ENCODE assay signal across 9 mouse cellular contexts in genomic region chr11:117313446-117313845, GRCm38 (mm10).
DNase-seq lines count a peak whose midpoint lies in the region; ATAC-seq and TF ChIP-seq lines count a peak whose summit lies in the region.
"Had no signal": no experiment of that assay in that cellular context is flagged by ENCODE, and none has a peak within 500 bp of the region (broad histone marks: within the 10 kb centered on the region; RNA-seq: fewer than 3 reads in every experiment).

No protein-coding gene starts in this region.

- WGBS in heart, embryonic 15.5 days = 81% methylated on average over 7 of the region's 7 CpGs
- 85% methylated on average over 7 of the region's 7 CpGs for WGBS in heart, embryonic 10.5 days
- 77% methylated on average over 7 of the region's 7 CpGs for WGBS in lung, postnatal 0 days
- 84% methylated on average over 7 of the region's 7 CpGs for WGBS in hindbrain, embryonic 13.5 days

- no peak overlapping the region for H3K4me3 ChIP-seq in heart, embryonic 15.5 days
- H3K4me3 ChIP-seq in heart, embryonic 10.5 days = no peak overlapping the region
- no peak overlapping the region for H3K4me3 ChIP-seq in lung, postnatal 0 days (ENCODE audit: low read depth, low read length)
- H3K4me3 ChIP-seq in hindbrain, embryonic 13.5 days = no peak overlapping the region
- H3K4me3 ChIP-seq in myocyte = no peak overlapping the region

- H3K4me1 ChIP-seq in heart, embryonic 15.5 days (replicated peaks) = peaks cover 95% of the 10 kb centered on the region
- peaks cover 97% of the 10 kb centered on the region for H3K4me1 ChIP-seq in heart, embryonic 10.5 days
- H3K4me1 ChIP-seq in lung, postnatal 0 days (ENCODE audit: insufficient read depth, low read depth, low read length) = peaks cover 57% of the 10 kb centered on the region
- H3K4me1 ChIP-seq in hindbrain, embryonic 13.5 days (replicated peaks) = peaks cover 91% of the 10 kb centered on the region

- no peak overlapping the region for H3K4me2 ChIP-seq in heart, embryonic 15.5 days
- no peak overlapping the region for H3K4me2 ChIP-seq in lung, postnatal 0 days (replicated peaks; ENCODE audit: low read depth, low read length)
- no peak overlapping the region for H3K4me2 ChIP-seq in hindbrain, embryonic 13.5 days
- peak overlapping the region; percentile 69 for H3K4me2 ChIP-seq in myocyte (ENCODE audit: low read depth)

- H3ac ChIP-seq in myocyte (ENCODE audit: control insufficient read depth, insufficient read length) = no peak overlapping the region

- no peak for TF ChIP-seq CTCF in lung, postnatal 0 days (IDR thresholded peaks at IDR 0.05)

- no peak for TF ChIP-seq EP300 in lung, postnatal 0 days (IDR thresholded peaks at IDR 0.05)

- H3K27me3 ChIP-seq in heart, embryonic 15.5 days = no peaks in the 10 kb centered on the region
- no peaks in the 10 kb centered on the region for H3K27me3 ChIP-seq in heart, embryonic 10.5 days (ENCODE audit: insufficient read depth, poor library complexity, severe bottlenecking)
- H3K27me3 ChIP-seq in lung, postnatal 0 days (replicated peaks; ENCODE audit: insufficient read depth, low read length) = no peaks in the 10 kb centered on the region
- H3K27me3 ChIP-seq in hindbrain, embryonic 13.5 days = no peaks in the 10 kb centered on the region
- no peaks in the 10 kb centered on the region for H3K27me3 ChIP-seq in myocyte (ENCODE audit: control insufficient read depth, insufficient read depth, insufficient read length)

- H3K9me3 ChIP-seq in heart, embryonic 15.5 days (replicated peaks) = no peaks in the 10 kb centered on the region
- no peaks in the 10 kb centered on the region for H3K9me3 ChIP-seq in heart, embryonic 10.5 days
- no peaks in the 10 kb centered on the region for H3K9me3 ChIP-seq in lung, postnatal 0 days (ENCODE audit: low read length)
- H3K9me3 ChIP-seq in hindbrain, embryonic 13.5 days = no peaks in the 10 kb centered on the region

- no peak for DNase-seq in heart, embryonic 10.5 days (ENCODE audit: low spot score)
- DNase-seq in lung, postnatal 0 days (ENCODE audit: low spot score) = no peak
- no peak for DNase-seq in lung, postnatal 10 days
- no peak for DNase-seq in thymus, postnatal 0 days (ENCODE audit: low spot score)
- no peak for DNase-seq in testis, postnatal 10 days (ENCODE audit: low spot score)
- DNase-seq: right cerebral cortex, postnatal 25 days had no signal

- H3K36me3 ChIP-seq in heart, embryonic 15.5 days = no peaks in the 10 kb centered on the region
- no peaks in the 10 kb centered on the region for H3K36me3 ChIP-seq in heart, embryonic 10.5 days
- no peaks in the 10 kb centered on the region for H3K36me3 ChIP-seq in lung, postnatal 0 days (ENCODE audit: insufficient read depth, low read length)
- no peaks in the 10 kb centered on the region for H3K36me3 ChIP-seq in hindbrain, embryonic 13.5 days
- no peaks in the 10 kb centered on the region for H3K36me3 ChIP-seq in myocyte (ENCODE audit: control insufficient read depth, insufficient read depth)

- H3K79me2 ChIP-seq in myocyte (ENCODE audit: control insufficient read depth, insufficient read depth) = peaks cover 80% of the 10 kb centered on the region

- no peak for ATAC-seq in heart, embryonic 15.5 days (replicated peaks; ENCODE audit: insufficient number of reproducible peaks, insufficient read depth, low FRiP score, low read depth)
- no peak for ATAC-seq in lung, postnatal 0 days
- no peak for ATAC-seq in hindbrain, embryonic 13.5 days (ENCODE audit: low FRiP score)

- TF ChIP-seq POLR2A in myocyte (IDR thresholded peaks at IDR 0.05; ENCODE audit: insufficient read length, low read depth) = no peak

- H3K9ac ChIP-seq in heart, embryonic 15.5 days = 0 out of 2 replicates have a peak overlapping the region, but pooled peaks have one; percentile 4
- no peak overlapping the region for H3K9ac ChIP-seq in lung, postnatal 0 days (replicated peaks; ENCODE audit: low read depth)
- peak overlapping the region; percentile 29; the same call in 1 of the 2 replicates for H3K9ac ChIP-seq in hindbrain, embryonic 13.5 days

- H3K27ac ChIP-seq in heart, embryonic 15.5 days = peak overlapping the region; percentile 86
- H3K27ac ChIP-seq in heart, embryonic 10.5 days = no peak overlapping the region
- H3K27ac ChIP-seq in lung, postnatal 0 days (ENCODE audit: low read length) = peak overlapping the region; percentile 90
- peak overlapping the region; percentile 45; the same call in 1 of the 2 replicates for H3K27ac ChIP-seq in hindbrain, embryonic 13.5 days

TF ChIP-seq in myocyte, 11 proteins besides CTCF, POLR2A, EP300 and RAD21:
- TF ChIP-seq E2F4 (IDR thresholded peaks at IDR 0.05; ENCODE audit: insufficient read depth) = no peak
TF ChIP-seq in myocyte: peak in this region for 0.
